Mouse (Mus musculus) midbrain, postnatal 0 days (tissue): ENCODE results near the gene Clpp. TPM values are rescaled to one million over a fixed set of nuclear protein-coding genes. Genes with fewer than 3 reads are reported as not detected.

Experiments used
- ATAC-seq: fragments of 200-750 bp; cut with Nextera tagmentation; 2 replicates; pipeline ENCODE4 v1.8.0; 2017; ENCODE audit warnings: moderate number of reproducible peaks, mild to moderate bottlenecking, moderate TSS enrichment, moderate library complexity; ENCODE audit not compliant: low FRiP score
- DNase-seq: peaks from one replicate; pipeline ENCODE4 v3.0.0-alpha.2; 2015; ENCODE audit warnings: low spot score
- H3K27ac ChIP-seq: fragments of 300-500 bp; sonication (generic); 2 replicates; pipeline ENCODE4 v1.5.1; 2014; ENCODE audit warnings: low read depth, mild to moderate bottlenecking, low read length, mixed read lengths
- H3K27me3 ChIP-seq: fragments of 300-500 bp; sonication (generic); 2 replicates; pipeline ENCODE4 v1.6.1; 2014; ENCODE audit warnings: low read length, control low read depth, mixed read lengths; ENCODE audit not compliant: insufficient read depth
- H3K36me3 ChIP-seq: fragments of 300-500 bp; sonication (generic); 2 replicates; pipeline ENCODE4 v1.6.1; 2014; ENCODE audit warnings: low read length, control low read depth, mixed read lengths; ENCODE audit not compliant: insufficient read depth
- H3K4me1 ChIP-seq: fragments of 300-500 bp; sonication (generic); 2 replicates; pipeline ENCODE4 v1.6.1; 2014; ENCODE audit warnings: mild to moderate bottlenecking, control low read depth, antibody characterized with exemption, low read length, mixed read lengths; ENCODE audit not compliant: insufficient read depth
- H3K4me2 ChIP-seq: fragments of 300-500 bp; sonication (generic); 2 replicates; pipeline ENCODE4 v1.6.1; 2014; ENCODE audit warnings: low read depth, mild to moderate bottlenecking, low read length, mixed read lengths; ENCODE audit not compliant: poor library complexity, severe bottlenecking
- H3K4me3 ChIP-seq: fragments of 300-500 bp; sonication (generic); 2 replicates; pipeline ENCODE4 v1.5.1; 2014; ENCODE audit warnings: low read depth, mild to moderate bottlenecking, low read length, moderate library complexity
- H3K9ac ChIP-seq: fragments of 300-500 bp; sonication (generic); replicated peaks from 2 replicates; pipeline ENCODE4 v1.6.1; 2014; ENCODE audit warnings: mild to moderate bottlenecking, low read length, moderate library complexity, mixed read lengths; ENCODE audit not compliant: poor library complexity, severe bottlenecking
- H3K9me3 ChIP-seq: fragments of 300-500 bp; sonication (generic); 2 replicates; pipeline ENCODE4 v1.6.1; 2016; ENCODE audit warnings: low read length, control low read depth
- CTCF ChIP-seq: IDR thresholded peaks from 2 replicates; pipeline ENCODE4 v1.5.1; 2016; ENCODE audit warnings: antibody characterized with exemption, mild to moderate bottlenecking
- WGBS: fragments of 180-500 bp; shearing (Covaris S2); extraction: QIAGEN DNeasy Blood & Tissue Kit; methylation state at CpG from one replicate; pipeline ENCODE4 v1.1.7; 2014; 5-methylcytosine and 5-hydroxymethylcytosine counted together
- polyA plus RNA-seq: library from polyadenylated mRNA; unstranded; fragments of >200 nt; fragmentation: Nextera tagmentation; extraction: Ambion mirVana; gene quantifications from 2 replicates; pipeline ENCODE4 v1.2.1, GENCODE M21; 2015
- total RNA-seq: library from RNA; depleted of rRNA; stranded (reverse); fragments of >200 nt; gene quantifications from 2 replicates; pipeline ENCODE4 v1.2.3, GENCODE M21; 2014

Gene Clpp
- total and polyA plus RNA-seq, 2 experiments from 2014 or later: 139 to 158 TPM

DNA sequence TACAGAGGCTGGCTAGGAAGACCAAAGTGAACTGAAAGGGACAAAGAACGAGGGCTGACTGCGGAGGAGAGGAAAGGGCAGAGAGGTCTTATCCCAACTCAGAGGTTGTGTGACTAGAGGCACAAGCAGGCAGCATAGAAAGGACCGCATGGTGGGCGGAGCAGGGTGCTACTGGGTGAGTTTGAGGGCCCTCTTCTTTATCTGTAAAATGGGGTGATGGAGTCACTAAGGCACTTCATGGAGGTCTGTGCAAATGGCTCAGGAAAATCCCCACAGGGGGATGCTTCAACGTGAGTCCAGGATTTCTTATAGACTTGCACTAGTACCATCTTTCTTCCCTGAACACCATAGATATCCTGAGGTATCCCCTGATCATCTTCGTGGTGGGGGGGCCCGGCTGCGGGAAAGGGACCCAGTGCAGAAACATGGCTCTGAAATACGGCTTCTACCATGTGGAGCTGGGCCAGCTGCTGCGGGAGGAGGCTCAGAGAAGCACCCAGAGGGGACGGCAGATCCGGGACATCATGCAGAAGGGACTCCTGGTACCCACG, 22.2 kb downstream of the Clpp start:
- no peak for TF ChIP-seq CTCF
- Histone ChIP-seq H3K36me3 (peaks cover 12% of the 10 kb centered on the region), H3K9me3 (no peaks in the 10 kb centered on the region), H3K4me1 (peaks cover 4% of the 10 kb centered on the region; the same call in 1 of the 2 replicates), H3K4me2 (peak overlapping the region; percentile 91), H3K27ac (peak overlapping the region; percentile 98), H3K27me3 (no peaks in the 10 kb centered on the region), H3K9ac (peak overlapping the region; percentile 82; the same call in 1 of the 2 replicates), H3K4me3 (peak overlapping the region; percentile 72)
- no peak for DNase-seq
- no peak; the same call in 1 of the 2 replicates for ATAC-seq
- WGBS: 67% methylated on average over 13 of the region's 13 CpGs

DNA sequence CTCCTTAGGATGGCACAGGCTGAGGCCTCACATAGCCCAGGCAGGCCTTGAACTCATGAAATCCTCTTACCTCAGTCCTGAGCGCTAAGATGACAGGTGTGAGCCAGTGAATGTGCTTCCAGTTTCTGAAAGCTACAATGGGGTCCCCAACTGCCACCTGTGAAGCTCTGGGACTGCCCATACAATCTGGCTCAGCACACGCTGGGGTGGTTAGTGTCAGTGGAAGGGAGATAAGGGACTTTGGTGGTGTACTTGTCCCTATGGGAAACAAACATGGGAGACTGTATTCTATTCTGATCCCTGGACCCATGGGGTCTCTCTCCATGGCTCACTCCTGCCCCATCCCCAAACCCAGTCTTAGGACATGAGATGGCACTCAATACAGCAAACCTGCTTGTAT, 29.6 kb downstream of the Clpp start:
- TF ChIP-seq CTCF: no peak
- H3K27ac ChIP-seq: no peak overlapping the region
- no peak overlapping the region for H3K4me3 ChIP-seq
- H3K9ac ChIP-seq: no peak overlapping the region
- H3K9me3 ChIP-seq: no peaks in the 10 kb centered on the region
- H3K36me3 ChIP-seq: peaks cover 34% of the 10 kb centered on the region
- H3K4me1 ChIP-seq: no peaks in the 10 kb centered on the region
- DNase-seq: no peak
- H3K4me2 ChIP-seq: no peak overlapping the region
- H3K27me3 ChIP-seq: no peaks in the 10 kb centered on the region
- no peak for ATAC-seq
- 94% methylated on average over 2 of the region's 2 CpGs for WGBS

DNA sequence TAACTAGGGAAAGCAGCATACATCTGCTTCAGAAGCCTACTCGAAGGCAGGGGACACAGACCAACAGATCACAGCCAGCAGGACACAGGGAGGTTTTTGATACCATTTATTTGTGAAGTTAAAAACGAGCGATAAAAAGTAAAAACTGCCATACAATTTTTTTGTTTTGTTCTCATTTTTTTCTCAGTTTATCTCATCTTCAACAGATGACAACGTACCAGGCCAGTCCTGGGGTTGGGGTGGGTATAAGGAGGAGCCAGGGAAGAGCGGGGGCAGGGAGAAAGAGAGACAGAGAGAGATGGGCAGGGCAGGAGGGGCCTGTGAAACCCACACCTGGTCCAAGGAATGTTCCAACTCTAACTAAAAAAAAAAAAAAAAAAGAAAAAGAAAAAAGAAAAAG, 30.9 kb downstream of the Clpp start:
- TF ChIP-seq CTCF: no peak
- H3K27me3 ChIP-seq: no peaks in the 10 kb centered on the region
- no peaks in the 10 kb centered on the region for H3K9me3 ChIP-seq
- 90% methylated on average over 5 of the region's 5 CpGs for WGBS
- no peak overlapping the region for H3K4me3 ChIP-seq
- H3K4me2 ChIP-seq: no peak overlapping the region
- no peak for DNase-seq
- H3K36me3 ChIP-seq: peaks cover 47% of the 10 kb centered on the region
- no peak overlapping the region for H3K27ac ChIP-seq
- ATAC-seq: no peak
- no peak overlapping the region for H3K9ac ChIP-seq
- no peaks in the 10 kb centered on the region for H3K4me1 ChIP-seq

DNA sequence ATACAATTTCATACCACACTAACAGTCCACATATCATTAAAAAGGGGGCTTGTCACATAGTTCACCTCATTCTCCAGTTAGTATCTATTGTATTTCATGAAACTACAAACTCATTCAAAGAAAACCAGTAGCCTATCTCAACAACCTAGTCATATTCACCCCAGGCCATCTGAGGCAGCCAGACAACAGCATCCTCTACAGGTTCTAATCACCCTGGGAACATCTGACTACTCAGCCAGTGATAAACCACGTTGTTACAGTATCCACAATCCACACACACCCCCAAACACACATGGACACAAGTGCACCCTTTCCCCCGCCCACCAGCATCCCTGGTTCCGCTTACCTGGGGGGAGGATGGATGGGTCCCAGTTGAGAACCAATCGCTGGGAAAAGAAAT, 37.4 kb downstream of the Clpp start:
- no peak overlapping the region for H3K27ac ChIP-seq
- no peak overlapping the region for H3K4me2 ChIP-seq
- no peak overlapping the region for H3K4me3 ChIP-seq
- no peaks in the 10 kb centered on the region for H3K9me3 ChIP-seq
- H3K27me3 ChIP-seq: no peaks in the 10 kb centered on the region
- WGBS: 92% methylated on average over 4 of the region's 4 CpGs
- no peak for ATAC-seq
- no peak for TF ChIP-seq CTCF
- H3K36me3 ChIP-seq: peaks cover 51% of the 10 kb centered on the region
- H3K4me1 ChIP-seq: peaks cover 14% of the 10 kb centered on the region; the same call in 1 of the 2 replicates
- H3K9ac ChIP-seq: no peak overlapping the region
- no peak for DNase-seq

DNA sequence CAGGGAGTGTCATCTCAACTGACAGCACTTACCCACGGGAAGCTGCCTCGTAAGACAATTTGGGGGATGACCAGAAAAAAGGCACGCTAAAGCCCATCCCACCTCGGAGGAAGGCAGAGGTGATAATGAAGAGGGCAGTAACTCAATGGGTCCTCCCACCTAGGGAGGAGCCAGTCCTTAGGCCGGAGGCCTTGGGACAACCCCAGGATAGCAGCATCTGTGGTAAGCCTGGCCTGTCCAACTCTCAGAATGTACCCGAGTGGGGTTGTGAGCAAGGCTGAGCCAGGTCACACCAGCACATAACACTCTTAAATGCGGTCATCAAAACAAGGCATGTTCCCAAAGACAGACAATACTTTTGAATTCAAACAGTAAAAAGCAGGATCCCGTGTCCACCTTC, 39.6 kb downstream of the Clpp start:
- H3K9me3 ChIP-seq: no peaks in the 10 kb centered on the region
- peaks cover 29% of the 10 kb centered on the region for H3K36me3 ChIP-seq
- ATAC-seq (no peak), DNase-seq (no peak)
- WGBS: 53% methylated on average over 8 of the region's 8 CpGs
- TF ChIP-seq CTCF: no peak
- no peak overlapping the region for H3K27ac ChIP-seq
- H3K9ac ChIP-seq: 0 out of 2 replicates have a peak overlapping the region, but pooled peaks have one; percentile 99
- no peaks in the 10 kb centered on the region for H3K27me3 ChIP-seq
- H3K4me1 ChIP-seq: peaks cover 15% of the 10 kb centered on the region; the same call in 1 of the 2 replicates
- H3K4me3 ChIP-seq: peak overlapping the region; percentile 87
- H3K4me2 ChIP-seq: peak overlapping the region; percentile 78

DNA sequence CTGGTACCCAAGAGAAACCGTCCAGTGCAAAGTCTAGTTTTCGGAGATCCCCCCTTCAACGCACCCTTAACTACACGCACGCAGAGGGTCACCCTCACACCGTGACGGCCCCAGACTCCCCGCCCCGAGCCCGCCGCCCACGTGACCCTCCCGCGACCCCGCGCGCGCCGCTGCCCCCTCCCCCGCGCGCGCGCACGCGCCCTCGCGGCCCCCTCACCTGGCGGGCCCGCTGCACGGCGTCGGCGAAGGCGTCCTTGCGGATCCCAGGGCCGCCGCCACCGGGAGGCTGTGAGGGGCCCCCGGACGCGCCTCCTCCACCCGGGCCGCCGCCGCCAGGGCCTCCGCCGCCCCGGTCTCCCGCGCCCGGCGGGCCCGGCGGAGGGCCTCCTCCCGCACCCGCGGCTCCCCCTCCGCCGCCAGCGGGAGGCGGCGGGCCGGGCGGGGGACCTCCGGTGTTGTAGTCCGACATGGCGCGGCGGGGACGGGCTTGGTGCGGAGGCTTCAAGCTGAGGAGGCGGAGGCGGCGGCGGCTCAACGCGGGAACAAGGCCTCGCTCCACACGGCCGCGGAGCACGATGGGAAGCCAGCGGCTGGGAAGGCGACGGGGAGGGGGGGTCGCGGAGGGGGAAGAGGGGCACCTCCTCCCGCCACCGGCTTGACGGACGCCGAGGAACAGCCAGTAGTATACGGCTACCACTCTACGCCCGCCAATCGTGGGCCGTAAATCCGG, 41.0 kb downstream of the Clpp start, which contains the start of gene Khsrp:
Gene Khsrp, minus strand, starts transcription at position 592 of the 730 bp plus-strand sequence.
- ATAC-seq (no peak), DNase-seq (peak; percentile 47)
- no peaks in the 10 kb centered on the region for H3K9me3 ChIP-seq
- H3K27me3 ChIP-seq: no peaks in the 10 kb centered on the region
- H3K36me3 ChIP-seq: peaks cover 16% of the 10 kb centered on the region
- WGBS: under 1% methylated on average over 58 of the region's 99 CpGs
- H3K27ac ChIP-seq: peak within 1 kb of the TSS; percentile 96
- H3K9ac ChIP-seq: peak within 1 kb of the TSS; percentile 99
- H3K4me1 ChIP-seq: peaks cover 15% of the 10 kb centered on the region; the same call in 1 of the 2 replicates
- peak within 1 kb of the TSS; percentile 78 for H3K4me2 ChIP-seq
- TF ChIP-seq CTCF: no peak
- peak within 1 kb of the TSS; percentile 87 for H3K4me3 ChIP-seq
